Mouse (Mus musculus): ENCODE measurements around the gene Gphn.

Gene Gphn

GRCm38 (mm10) chr12:78225707-78226518 is at the start of gene Gphn:
Gphn (plus strand) TSS chr12:78226379.
- peak; percentile 91 for DNase-seq (ENCODE audit: low spot score)

- no peak for DNase-seq (ENCODE audit: low spot score)
These were observed 44.7 kb upstream of the Gphn start for GRCm38 (mm10) chr12:78181452-78181851.

GRCm38 (mm10) chr12:78193942-78194341 is 32.2 kb upstream of the Gphn start, which contains the start of gene Gm6657:
Gm6657 (plus strand) TSS chr12:78194242.
- DNase-seq (ENCODE audit: low spot score), result no peak

- no peak for DNase-seq (ENCODE audit: low spot score)
These were observed 30.8 kb upstream of the Gphn start for GRCm38 (mm10) chr12:78195368-78195767.

GRCm38 (mm10) chr12:78203646-78204045 is 22.5 kb upstream of the Gphn start:
- no peak for DNase-seq (ENCODE audit: low spot score)

- peak; percentile 55 for DNase-seq (ENCODE audit: low spot score)
These were observed 20.1 kb upstream of the Gphn start for GRCm38 (mm10) chr12:78205915-78206570.

GRCm38 (mm10) chr12:78206571-78206960 is 19.6 kb upstream of the Gphn start:
- no peak for DNase-seq (ENCODE audit: low spot score)

GRCm38 (mm10) chr12:78209856-78210255 is 16.3 kb upstream of the Gphn start:
- no peak for DNase-seq (ENCODE audit: low spot score)

GRCm38 (mm10) chr12:78215490-78215889 is 10.7 kb upstream of the Gphn start:
- DNase-seq (ENCODE audit: low spot score), result no peak

GRCm38 (mm10) chr12:78219191-78219825 is 6.9 kb upstream of the Gphn start:
- no peak for DNase-seq (ENCODE audit: low spot score)

- peak; percentile 85 for DNase-seq (ENCODE audit: low spot score)
These were observed 318 bp downstream of the Gphn start for GRCm38 (mm10) chr12:78226519-78226875.

- peak; percentile 43 for DNase-seq (ENCODE audit: low spot score)
These were observed 1.1 kb downstream of the Gphn start for GRCm38 (mm10) chr12:78227021-78227932.

- DNase-seq (ENCODE audit: low spot score), result no peak
These were observed 2.0 kb downstream of the Gphn start for GRCm38 (mm10) chr12:78228139-78228538.

GRCm38 (mm10) chr12:78232560-78232959 is 6.4 kb downstream of the Gphn start:
- DNase-seq (ENCODE audit: low spot score), result no peak

GRCm38 (mm10) chr12:78248366-78248765 is 22.2 kb downstream of the Gphn start:
- DNase-seq (ENCODE audit: low spot score), result no peak

GRCm38 (mm10) chr12:78249151-78249550 is 23.0 kb downstream of the Gphn start:
- DNase-seq (ENCODE audit: low spot score), result peak; percentile 40

- DNase-seq (ENCODE audit: low spot score), result no peak
These were observed 51.2 kb downstream of the Gphn start for GRCm38 (mm10) chr12:78277386-78277785.

- DNase-seq (ENCODE audit: low spot score), result no peak
These were observed 64.2 kb downstream of the Gphn start for GRCm38 (mm10) chr12:78290384-78290783.

GRCm38 (mm10) chr12:78298824-78299398 is 72.7 kb downstream of the Gphn start:
- no peak for DNase-seq (ENCODE audit: low spot score)

GRCm38 (mm10) chr12:78315106-78315505 is 88.9 kb downstream of the Gphn start:
- DNase-seq (ENCODE audit: low spot score), result no peak

GRCm38 (mm10) chr12:78327946-78328345 is 101.8 kb downstream of the Gphn start:
- DNase-seq (ENCODE audit: low spot score), result no peak

GRCm38 (mm10) chr12:78332107-78332506 is 105.9 kb downstream of the Gphn start:
- peak; percentile 86 for DNase-seq (ENCODE audit: low spot score)
